Mouse (Mus musculus) erythroblast, adult 5-6 weeks (primary cell): ENCODE results near the gene Gm6367. TPM values are rescaled to one million over a fixed set of nuclear protein-coding genes. Genes with fewer than 3 reads are reported as not detected.
"Not testable (repeated sequence)": the region's sequence is repeated elsewhere in the genome, so short reads cannot be mapped to it uniquely, and the experiment has no call there.

ENCODE experiments used
- ATAC-seq: replicated peaks from 2 replicates; pipeline ENCODE4 v1.8.0; 2016; ENCODE audit warnings: moderate number of reproducible peaks, mild to moderate bottlenecking, moderate TSS enrichment, inconsistent platforms; ENCODE audit not compliant: poor library complexity, low FRiP score, severe bottlenecking
- total RNA-seq, 2 experiments: library from RNA; stranded (forward) in 1 of 2; stranded (reverse) in 1 of 2; fragments of 150-400 nt in 1 of 2; fragments of 200-764, 138-1000 nt in 1 of 2; gene quantifications; 2 replicates each; pipeline versions ENCODE4 v1.2.3 to v1.2.4; 2015 to 2017; ENCODE audit warnings: low replicate concordance in 2 of 2

Gene Gm6367
- total RNA-seq (2015; ENCODE audit: low replicate concordance): not detected in 2 replicates
- not detected in 2 replicates for total RNA-seq (2017; ENCODE audit: low replicate concordance)

DNA sequence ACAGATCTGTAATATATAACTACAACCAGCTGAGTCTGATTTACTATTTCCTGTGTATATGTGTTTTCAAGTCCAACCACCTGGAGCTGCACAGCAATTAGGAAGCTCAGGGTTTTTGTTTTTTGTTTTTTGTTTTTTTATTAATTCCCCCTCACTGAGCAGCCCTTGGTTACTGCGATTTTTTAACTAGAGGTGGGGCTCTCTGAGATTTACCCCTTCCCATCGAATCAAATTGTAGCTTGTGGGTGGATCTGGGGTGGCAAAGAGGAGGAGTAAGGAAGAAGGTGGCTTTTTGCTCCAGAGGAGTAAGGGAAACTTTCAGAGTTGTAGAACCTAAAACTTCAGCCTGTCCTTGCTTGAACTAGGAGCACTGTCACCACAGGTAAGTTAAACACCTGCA, at the start of gene Gm6367:
Gm6367 (plus strand) TSS at position 301 of the 400 bp plus-strand sequence.
- not testable (repeated sequence) for ATAC-seq

Other genes with a start within 250 kb of the Gm6367 start
- gene Gm3183, start 123.2 kb upstream of the Gm6367 start, total RNA-seq (2015; ENCODE audit: low replicate concordance): not detected in 2 replicates
- not detected in 2 replicates for gene Gm3183, start 123.2 kb upstream of the Gm6367 start, total RNA-seq (2017; ENCODE audit: low replicate concordance)
- not detected in 2 replicates for gene Gm7942, start 118.3 kb downstream of the Gm6367 start, total RNA-seq (2015; ENCODE audit: low replicate concordance)
- not detected in 2 replicates for gene Gm7942, start 118.3 kb downstream of the Gm6367 start, total RNA-seq (2017; ENCODE audit: low replicate concordance)
- not detected in 2 replicates for gene Gm16513, start 194.0 kb downstream of the Gm6367 start, total RNA-seq (2015; ENCODE audit: low replicate concordance)
- 0.56 TPM in 1 of 2 replicates, not detected in the other for gene Gm16513, start 194.0 kb downstream of the Gm6367 start, total RNA-seq (2017; ENCODE audit: low replicate concordance)